Mouse (Mus musculus) ES-Bruce4 (cell line): Measurements from ENCODE around the gene 6030458C11Rik. TPM values are rescaled to one million over a fixed set of nuclear protein-coding genes. Genes with fewer than 3 reads are reported as not detected.

Experiments used
- H3K27ac ChIP-seq: 2 replicates; pipeline ENCODE4 v1.5.1; 2012; ENCODE audit warnings: low read length, inconsistent platforms; ENCODE audit not compliant: insufficient read depth
- H3K27me3 ChIP-seq: 2 replicates; pipeline ENCODE4 v1.6.1; 2012; ENCODE audit warnings: mild to moderate bottlenecking, low read length, inconsistent platforms; ENCODE audit not compliant: control insufficient read depth, poor library complexity, insufficient read depth, severe bottlenecking
- H3K36me3 ChIP-seq: 2 replicates; pipeline ENCODE4 v1.6.1; 2012; ENCODE audit warnings: inconsistent platforms, mild to moderate bottlenecking, low read length, moderate library complexity; ENCODE audit not compliant: control insufficient read depth, poor library complexity, insufficient read depth, severe bottlenecking
- H3K4me1 ChIP-seq: one replicate; pipeline ENCODE4 v1.8.1; 2011; ENCODE audit warnings: low read length; ENCODE audit not compliant: control insufficient read depth, insufficient read depth
- H3K4me3 ChIP-seq: 2 replicates; pipeline ENCODE4 v1.5.1; 2011; ENCODE audit warnings: low read depth, mild to moderate bottlenecking, low read length
- H3K9ac ChIP-seq: 2 replicates; pipeline ENCODE4 v1.6.1; 2012; ENCODE audit warnings: low read depth, mild to moderate bottlenecking, inconsistent platforms; ENCODE audit not compliant: poor library complexity, severe bottlenecking
- H3K9me3 ChIP-seq: replicated peaks from 2 replicates; pipeline ENCODE4 v1.6.1; 2012; ENCODE audit warnings: mild to moderate bottlenecking, low read length, inconsistent platforms; ENCODE audit not compliant: control insufficient read depth, poor library complexity, insufficient read depth, severe bottlenecking
- CTCF ChIP-seq: IDR thresholded peaks from one replicate; pipeline ENCODE4 v1.8.1; 2011; ENCODE audit warnings: low read depth, low read length
- EP300 ChIP-seq: IDR thresholded peaks from 2 replicates; pipeline ENCODE4 v1.6.1; 2011; ENCODE audit warnings: low read depth, low read length; ENCODE audit not compliant: insufficient read depth
- POLR2A ChIP-seq: IDR thresholded peaks from one replicate; pipeline ENCODE4 v1.8.1; 2011; ENCODE audit warnings: low read length; ENCODE audit not compliant: insufficient read depth
- polyA plus RNA-seq: library from polyadenylated mRNA; stranded (reverse); fragments of >200 nt; gene quantifications from 2 replicates; pipeline ENCODE4 v1.2.4, GENCODE M21; 2011; ENCODE audit warnings: low read depth; ENCODE audit not compliant: missing spikeins, insufficient read depth, insufficient read length

6030458C11Rik gene
- polyA plus RNA-seq, 1 experiment = 54.8 TPM

DNA sequence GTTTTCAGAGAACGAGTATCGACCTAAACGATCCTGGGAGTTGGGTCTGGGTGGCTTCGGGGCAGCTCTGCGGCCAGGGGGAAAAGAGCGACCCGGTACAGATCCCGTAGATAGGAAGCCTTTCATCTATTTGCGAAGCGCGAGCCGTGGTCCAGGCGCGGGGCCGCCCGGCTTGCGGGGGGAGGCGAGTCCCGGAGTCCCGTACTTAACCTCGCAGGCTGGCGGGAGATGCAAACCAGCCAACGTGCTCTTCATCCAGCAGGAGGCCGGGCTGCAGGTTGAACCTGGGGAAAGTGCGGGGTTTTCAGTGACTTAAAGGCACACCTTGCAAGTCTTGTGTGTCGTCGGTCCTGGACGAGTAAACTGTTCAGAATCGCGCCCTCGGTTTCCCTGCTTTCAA, 516 bp upstream of the 6030458C11Rik start:
- H3K36me3 ChIP-seq = peaks cover 43% of the 10 kb centered on the region
- H3K27ac ChIP-seq = 0 out of 2 replicates have a peak overlapping the region, but pooled peaks have one; percentile 1
- H3K4me3 ChIP-seq = peak overlapping the region; percentile 98
- no peaks in the 10 kb centered on the region for H3K27me3 ChIP-seq
- H3K9ac ChIP-seq = peak overlapping the region; percentile 89
- TF ChIP-seq CTCF (no peak), EP300 (no peak), POLR2A (no peak)
- H3K4me1 ChIP-seq = no peaks in the 10 kb centered on the region
- H3K9me3 ChIP-seq = no peaks in the 10 kb centered on the region

DNA sequence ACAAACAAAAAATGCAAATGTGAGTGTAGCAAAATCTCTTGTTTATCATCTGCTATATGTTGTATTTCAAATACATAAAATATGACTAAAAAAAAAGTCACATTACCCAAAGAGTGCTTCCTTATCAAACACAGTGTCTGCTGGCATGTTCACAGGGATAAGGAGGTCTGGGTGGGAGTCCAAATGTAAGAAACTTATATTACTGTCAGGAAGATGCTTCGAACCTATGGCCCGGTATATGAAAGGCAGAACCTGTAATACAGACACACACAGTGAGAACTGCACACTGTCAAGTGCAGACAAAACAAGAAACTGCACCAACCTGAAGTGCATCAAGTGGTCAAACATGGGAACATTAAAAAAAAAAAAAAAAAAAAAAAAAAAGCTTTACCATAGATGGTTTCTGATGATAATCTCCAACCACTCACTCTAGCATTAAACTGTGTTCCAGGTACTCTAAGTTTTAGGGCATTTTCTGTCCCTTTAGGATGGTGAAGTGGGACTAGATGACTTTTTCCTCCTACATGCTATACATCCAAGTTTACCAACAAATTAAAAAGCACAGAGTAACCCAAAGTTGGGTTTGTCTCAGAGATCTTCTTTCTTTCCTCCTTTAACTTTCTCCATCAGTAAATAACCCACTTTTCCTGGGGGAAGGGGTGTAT, 862 bp downstream of the 6030458C11Rik start:
- Histone ChIP-seq H3K9ac (peak overlapping the region; percentile 67), H3K4me3 (peak overlapping the region; percentile 46; the same call in 1 of the 2 replicates), H3K27me3 (no peaks in the 10 kb centered on the region), H3K4me1 (no peaks in the 10 kb centered on the region), H3K27ac (peak overlapping the region; percentile 47; the same call in 1 of the 2 replicates), H3K9me3 (no peaks in the 10 kb centered on the region), H3K36me3 (peaks cover 47% of the 10 kb centered on the region)
- TF ChIP-seq POLR2A (no peak), EP300 (no peak), CTCF (no peak)

DNA sequence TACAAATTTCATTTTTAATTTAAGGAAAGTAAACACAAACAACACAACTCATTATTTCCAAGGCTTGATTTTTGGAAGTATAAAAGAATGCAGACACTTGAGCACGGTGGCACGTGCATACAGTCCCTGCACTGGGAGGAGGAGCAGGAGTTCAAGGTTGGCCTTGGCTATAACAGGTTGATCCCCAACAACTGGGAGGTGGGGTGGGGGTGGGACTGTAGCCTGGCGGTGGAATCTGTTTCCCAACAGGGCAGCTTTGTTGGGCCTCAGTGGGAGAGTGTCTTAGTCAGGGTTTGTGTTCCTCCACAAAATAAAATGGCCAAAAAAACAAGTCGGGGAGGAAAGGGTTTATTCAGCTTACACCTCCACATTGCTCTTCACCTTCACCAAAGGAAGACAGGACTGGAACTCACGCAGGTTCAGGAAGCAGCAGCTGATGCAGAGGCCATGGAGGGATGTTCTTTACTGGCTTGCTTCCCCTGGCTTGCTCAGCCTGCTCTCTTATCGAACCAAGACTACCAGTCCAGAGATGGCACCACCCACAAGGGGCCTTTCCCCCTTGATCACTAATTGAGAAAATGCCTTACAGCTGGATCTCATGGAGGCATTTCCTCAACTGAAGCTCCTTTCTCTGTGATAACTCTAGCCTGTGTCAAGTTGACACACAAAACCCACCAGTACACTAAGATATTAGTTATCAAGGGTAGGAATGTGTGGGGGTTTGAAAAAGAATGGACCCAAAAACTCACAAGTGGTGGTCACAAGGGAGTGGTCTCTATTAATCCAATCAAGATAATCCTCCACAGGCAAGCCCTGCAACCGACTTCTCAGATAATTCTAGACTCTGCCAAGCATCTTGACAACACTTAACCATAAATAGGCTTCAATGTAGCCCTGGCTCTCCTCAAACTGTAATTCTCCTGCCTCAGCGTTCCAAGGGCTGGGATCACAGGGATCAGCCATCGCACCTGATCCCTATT, 1.7 kb downstream of the 6030458C11Rik start:
- Histone ChIP-seq H3K36me3 (peaks cover 48% of the 10 kb centered on the region), H3K9me3 (no peaks in the 10 kb centered on the region), H3K27me3 (no peaks in the 10 kb centered on the region), H3K9ac (peak overlapping the region; percentile 5; the same call in 1 of the 2 replicates), H3K4me3 (no peak overlapping the region), H3K27ac (no peak overlapping the region), H3K4me1 (no peaks in the 10 kb centered on the region)
- TF ChIP-seq EP300 = no peak
- TF ChIP-seq POLR2A = no peak
- TF ChIP-seq CTCF = no peak

DNA sequence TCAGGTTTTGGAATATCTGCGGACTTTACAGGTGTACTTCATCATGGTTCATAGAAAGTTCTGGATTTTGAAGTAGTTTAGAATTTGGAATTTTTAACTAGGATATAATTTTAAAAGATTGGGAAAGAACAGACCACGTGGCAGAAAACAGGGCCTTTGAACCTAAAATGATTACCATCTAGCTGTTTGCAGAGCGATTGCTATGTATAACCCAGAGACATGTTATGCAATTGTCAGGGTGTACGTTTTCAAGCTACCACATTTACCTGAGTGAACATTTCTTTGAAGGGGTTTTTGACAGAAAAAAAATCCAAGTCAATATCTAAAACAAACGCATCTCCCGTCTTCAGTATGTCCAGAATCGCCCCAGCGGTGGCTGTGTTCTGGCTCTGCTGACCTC, 6.9 kb downstream of the 6030458C11Rik start:
- Histone ChIP-seq H3K27ac (no peak overlapping the region), H3K9me3 (no peaks in the 10 kb centered on the region), H3K9ac (no peak overlapping the region), H3K4me3 (no peak overlapping the region), H3K27me3 (no peaks in the 10 kb centered on the region), H3K36me3 (peaks cover 79% of the 10 kb centered on the region), H3K4me1 (no peaks in the 10 kb centered on the region)
- TF ChIP-seq CTCF = no peak
- TF ChIP-seq POLR2A = no peak
- no peak for TF ChIP-seq EP300

DNA sequence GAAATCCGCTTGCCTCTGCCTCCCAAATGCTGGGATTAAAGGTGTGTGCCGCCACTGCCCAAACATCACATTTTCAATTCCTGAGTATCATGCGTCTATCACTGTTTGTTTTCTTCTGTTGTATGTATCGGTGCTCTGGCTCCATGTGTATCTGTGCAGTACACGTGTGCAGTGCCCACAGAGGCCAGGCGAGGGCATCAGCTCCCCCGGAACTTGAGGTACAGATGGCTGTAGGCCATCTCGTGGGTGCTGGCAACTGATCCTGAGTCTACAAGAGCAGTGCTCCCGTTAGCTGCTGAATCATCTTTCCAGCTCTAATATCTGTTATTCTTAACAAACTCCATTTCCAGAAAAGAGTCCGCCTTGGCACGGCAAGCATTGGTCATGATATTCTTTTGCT, 11.8 kb downstream of the 6030458C11Rik start:
- no peaks in the 10 kb centered on the region for H3K9me3 ChIP-seq
- TF ChIP-seq EP300 (no peak), CTCF (peak; percentile 41)
- no peaks in the 10 kb centered on the region for H3K4me1 ChIP-seq
- H3K36me3 ChIP-seq = peaks cover 75% of the 10 kb centered on the region
- H3K27me3 ChIP-seq = no peaks in the 10 kb centered on the region
- H3K4me3 ChIP-seq = no peak overlapping the region
- no peak overlapping the region for H3K27ac ChIP-seq
- no peak overlapping the region for H3K9ac ChIP-seq

DNA sequence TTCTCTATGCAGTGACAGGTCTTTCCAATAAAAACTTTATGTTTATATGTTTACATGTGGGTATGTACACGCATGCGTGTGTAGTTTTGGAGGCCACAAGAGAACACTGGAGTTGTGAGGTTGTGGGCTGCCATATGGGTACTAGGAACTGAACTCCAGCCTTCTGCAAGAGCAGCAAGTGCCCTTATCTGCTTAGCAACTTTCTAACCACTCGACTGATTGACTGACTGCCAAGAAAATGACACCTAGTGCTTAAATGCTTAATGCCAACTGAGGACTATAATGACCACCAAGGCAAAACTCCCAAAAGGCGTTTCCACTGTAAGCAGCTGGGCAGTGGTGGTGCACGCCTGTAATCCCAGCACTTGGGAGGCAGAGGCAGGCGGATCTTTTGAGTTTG, 15.1 kb downstream of the 6030458C11Rik start:
- no peak for TF ChIP-seq POLR2A
- TF ChIP-seq CTCF = no peak
- TF ChIP-seq EP300 = no peak
- no peak overlapping the region for H3K9ac ChIP-seq
- no peaks in the 10 kb centered on the region for H3K4me1 ChIP-seq
- no peak overlapping the region for H3K4me3 ChIP-seq
- no peak overlapping the region for H3K27ac ChIP-seq
- H3K27me3 ChIP-seq = no peaks in the 10 kb centered on the region
- H3K9me3 ChIP-seq = no peaks in the 10 kb centered on the region
- H3K36me3 ChIP-seq = peaks cover 44% of the 10 kb centered on the region
